ENCODE assay signal across 7 mouse cellular contexts in the genomic region with DNA sequence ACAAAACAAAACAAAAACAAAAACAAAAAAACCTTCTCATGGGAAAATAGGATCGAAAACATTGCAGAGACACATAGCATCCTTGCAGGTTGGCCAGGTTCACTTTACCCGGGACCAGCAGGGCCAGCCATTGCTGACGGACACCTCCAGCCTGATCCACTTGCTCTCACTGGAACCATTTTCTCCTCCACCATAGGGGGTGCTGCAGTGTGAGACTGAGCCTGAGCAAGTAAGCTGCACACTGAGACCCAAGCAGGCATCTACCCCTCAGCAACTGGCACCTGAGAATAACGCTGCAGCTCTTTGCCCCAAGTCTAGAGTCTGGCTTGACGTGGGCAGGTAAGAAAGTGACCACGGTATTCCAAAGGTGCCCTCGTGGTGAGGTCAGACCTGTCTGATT. TPM values are rescaled to one million over a fixed set of nuclear protein-coding genes. Genes with fewer than 3 reads are reported as not detected.
DNase-seq lines count a peak whose midpoint lies in the region; ATAC-seq and TF ChIP-seq lines count a peak whose summit lies in the region.

No protein-coding gene starts in this region.

- peak overlapping the region; percentile 88; the same call in 1 of the 2 replicates for H3K4me2 ChIP-seq in limb, embryonic 12.5 days
- peak overlapping the region; percentile 77; the same call in 1 of the 2 replicates for H3K4me2 ChIP-seq in forebrain, postnatal 0 days (ENCODE audit: low read depth)

- H3K9me3 ChIP-seq in limb, embryonic 12.5 days = no peaks in the 10 kb centered on the region
- H3K9me3 ChIP-seq in limb, embryonic 10.5 days (replicated peaks) = no peaks in the 10 kb centered on the region
- H3K9me3 ChIP-seq in forebrain, postnatal 0 days (ENCODE audit: low read length) = no peaks in the 10 kb centered on the region

- TF ChIP-seq CTCF in forebrain, postnatal 0 days (IDR thresholded peaks at IDR 0.05; ENCODE audit: low read depth) = peak; percentile 51

- ATAC-seq in limb, embryonic 12.5 days (ENCODE audit: insufficient number of reproducible peaks, insufficient read depth, low FRiP score, low TSS enrichment, low read depth) = no peak
- ATAC-seq in forebrain, postnatal 0 days = no peak

- H3K27me3 ChIP-seq in limb, embryonic 12.5 days = no peaks in the 10 kb centered on the region
- no peaks in the 10 kb centered on the region for H3K27me3 ChIP-seq in limb, embryonic 10.5 days (ENCODE audit: low read depth, poor library complexity, severe bottlenecking)
- H3K27me3 ChIP-seq in forebrain, postnatal 0 days (ENCODE audit: insufficient read depth, low read length) = no peaks in the 10 kb centered on the region

- H3K27ac ChIP-seq in limb, embryonic 12.5 days = no peak overlapping the region
- no peak overlapping the region for H3K27ac ChIP-seq in limb, embryonic 10.5 days
- no peak overlapping the region for H3K27ac ChIP-seq in forebrain, postnatal 0 days (ENCODE audit: low read depth, low read length)

- intact Hi-C loops in gastrocnemius, postnatal 14 days (cut with DNase I; ENCODE audit: low total_unique reads) = no loop called here

- WGBS in limb, embryonic 12.5 days = 87% methylated on average over 7 of the region's 7 CpGs
- 86% methylated on average over 7 of the region's 7 CpGs for WGBS in limb, embryonic 10.5 days
- WGBS in forebrain, postnatal 0 days = 75% methylated on average over 7 of the region's 7 CpGs

- no peak for DNase-seq in limb, embryonic 10.5 days (ENCODE audit: low spot score)
- peak; percentile 58 for DNase-seq in MN1 (ENCODE audit: low spot score)
- DNase-seq in forebrain, postnatal 0 days = no peak
- DNase-seq in retina, embryonic 14.5 days (ENCODE audit: low spot score) = peak; percentile 17
- DNase-seq in gastrocnemius, postnatal 14 days = no peak
- DNase-seq in natural killer cell, adult 2 months (ENCODE audit: low spot score in 2 of 2) = no peak

- 0 out of 2 replicates have a peak overlapping the region, but pooled peaks have one; percentile 98 for H3K4me3 ChIP-seq in limb, embryonic 12.5 days (replicated peaks)
- no peak overlapping the region for H3K4me3 ChIP-seq in limb, embryonic 10.5 days
- H3K4me3 ChIP-seq in forebrain, postnatal 0 days (ENCODE audit: low read depth, low read length) = no peak overlapping the region

- H3K36me3 ChIP-seq in limb, embryonic 12.5 days = peaks cover 15% of the 10 kb centered on the region; the same call in 1 of the 2 replicates
- H3K36me3 ChIP-seq in limb, embryonic 10.5 days = peaks cover 14% of the 10 kb centered on the region; the same call in 1 of the 2 replicates
- H3K36me3 ChIP-seq in forebrain, postnatal 0 days (ENCODE audit: insufficient read depth) = peaks cover 3% of the 10 kb centered on the region; the same call in 1 of the 2 replicates

- no peak overlapping the region for H3K9ac ChIP-seq in limb, embryonic 12.5 days (replicated peaks)
- H3K9ac ChIP-seq in forebrain, postnatal 0 days = no peak overlapping the region

- H3K4me1 ChIP-seq in limb, embryonic 12.5 days (replicated peaks) = peaks cover 24% of the 10 kb centered on the region
- peaks cover 27% of the 10 kb centered on the region for H3K4me1 ChIP-seq in limb, embryonic 10.5 days
- H3K4me1 ChIP-seq in forebrain, postnatal 0 days (ENCODE audit: insufficient read depth) = peaks cover 20% of the 10 kb centered on the region

RNA-seq across cellular contexts. Expression of gene Ttc13, which starts 1.6 kb away (rescaled TPM):
- polyA plus RNA-seq in limb, embryonic 12.5 days (2016; fragmentation: Nextera tagmentation; extraction: Ambion mirVana) = 51.4 and 52.0 TPM in 2 replicates
- polyA plus RNA-seq in limb, embryonic 10.5 days (2016; fragmentation: Nextera tagmentation; extraction: Ambion mirVana) = 45.5 and 51.9 TPM in 2 replicates
- total RNA-seq in forebrain, postnatal 0 days (2014; rRNA removed) = 64.2 and 79.2 TPM in 2 replicates
- polyA plus RNA-seq in forebrain, postnatal 0 days (2015; fragmentation: Nextera tagmentation; extraction: Ambion mirVana) = 50.1 and 56.1 TPM in 2 replicates
- total RNA-seq in gastrocnemius, postnatal 14 days (2021) = 10 to 100 TPM; 16.9 to 22.3 TPM

RNA-seq across cellular contexts. Expression of gene Arv1, which starts 1.8 kb away (rescaled TPM):
- 29.2 and 34.2 TPM in 2 replicates for polyA plus RNA-seq in limb, embryonic 12.5 days (2016; fragmentation: Nextera tagmentation; extraction: Ambion mirVana)
- 33.6 and 33.8 TPM in 2 replicates for polyA plus RNA-seq in limb, embryonic 10.5 days (2016; fragmentation: Nextera tagmentation; extraction: Ambion mirVana)
- total RNA-seq in forebrain, postnatal 0 days (2014; rRNA removed) = 9.5 and 17.6 TPM in 2 replicates
- polyA plus RNA-seq in forebrain, postnatal 0 days (2015; fragmentation: Nextera tagmentation; extraction: Ambion mirVana) = 25.6 and 31.4 TPM in 2 replicates
- 1 to 10 TPM; 2.8 to 3.3 TPM for total RNA-seq in gastrocnemius, postnatal 14 days (2021)

RNA-seq across cellular contexts. Expression of gene Fam89a, which starts 31.5 kb away (rescaled TPM):
- 4.4 and 4.8 TPM in 2 replicates for polyA plus RNA-seq in limb, embryonic 12.5 days (2016; fragmentation: Nextera tagmentation; extraction: Ambion mirVana)
- polyA plus RNA-seq in limb, embryonic 10.5 days (2016; fragmentation: Nextera tagmentation; extraction: Ambion mirVana) = 5.1 and 7.0 TPM in 2 replicates
- total RNA-seq in forebrain, postnatal 0 days (2014; rRNA removed) = 0.23 and 0.29 TPM in 2 replicates
- polyA plus RNA-seq in forebrain, postnatal 0 days (2015; fragmentation: Nextera tagmentation; extraction: Ambion mirVana) = 0.15 and 0.28 TPM in 2 replicates
- total RNA-seq in gastrocnemius, postnatal 14 days (2021) = under 1 TPM; 0.66 to 1.00 TPM

RNA-seq across cellular contexts. Expression of gene 2310022B05Rik, which starts 57.0 kb away (rescaled TPM):
- 29.1 and 33.1 TPM in 2 replicates for polyA plus RNA-seq in limb, embryonic 12.5 days (2016; fragmentation: Nextera tagmentation; extraction: Ambion mirVana)
- 22.7 and 23.5 TPM in 2 replicates for polyA plus RNA-seq in limb, embryonic 10.5 days (2016; fragmentation: Nextera tagmentation; extraction: Ambion mirVana)
- total RNA-seq in forebrain, postnatal 0 days (2014; rRNA removed) = 68.2 and 79.7 TPM in 2 replicates
- polyA plus RNA-seq in forebrain, postnatal 0 days (2015; fragmentation: Nextera tagmentation; extraction: Ambion mirVana) = 35.7 and 37.8 TPM in 2 replicates
- total RNA-seq in gastrocnemius, postnatal 14 days (2021) = 10 to 100 TPM; 21.4 to 25.8 TPM

Comparison
In these comparisons a context has a peak if more than half of its experiments do, and no peak if none do; other contexts are left out.
1. DNase-seq: peak in MN1 (single experiment) and retina, embryonic 14.5 days (single experiment); none in limb, embryonic 10.5 days (single experiment), forebrain, postnatal 0 days (single experiment), gastrocnemius, postnatal 14 days (single experiment) and natural killer cell, adult 2 months (0 of 2).